Mouse (Mus musculus): ENCODE measurements around the gene Hoxa11.
A peak's percentile ranks its signal among the peaks of the same experiment; 100 is the strongest.

The Hoxa11 gene

DNA sequence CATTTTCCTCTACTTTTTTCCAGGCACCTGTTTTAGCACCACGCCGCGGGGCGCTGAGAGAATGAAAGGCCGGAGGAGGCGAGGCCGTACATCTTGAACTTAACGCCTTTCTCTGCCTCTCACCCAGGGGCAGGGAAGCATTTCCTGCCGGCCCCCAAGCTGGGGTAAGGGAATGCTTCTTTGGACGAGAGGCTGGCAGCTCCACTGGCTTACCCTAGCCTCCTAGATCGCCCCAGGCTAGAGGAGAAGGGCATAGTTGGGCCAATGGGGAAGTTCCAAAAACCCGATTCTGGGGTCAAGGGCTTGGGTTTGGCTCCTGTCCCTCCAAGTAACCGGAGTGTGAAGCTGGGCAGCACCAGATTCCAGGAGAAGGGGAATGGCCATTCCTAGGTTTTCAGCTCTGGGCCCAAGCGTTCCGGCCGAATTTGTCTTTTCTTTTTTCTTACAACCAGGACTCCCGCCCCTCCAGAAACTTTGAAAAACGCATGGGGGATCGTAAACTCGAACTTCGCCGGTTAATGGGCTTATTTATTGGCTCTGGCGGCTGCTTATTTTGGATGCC, 12.5 kb downstream of the Hoxa11 start:
- peak in 1 of 2 experiments; percentile 16 for DNase-seq (ENCODE audit: low spot score in 2 of 2)

DNA sequence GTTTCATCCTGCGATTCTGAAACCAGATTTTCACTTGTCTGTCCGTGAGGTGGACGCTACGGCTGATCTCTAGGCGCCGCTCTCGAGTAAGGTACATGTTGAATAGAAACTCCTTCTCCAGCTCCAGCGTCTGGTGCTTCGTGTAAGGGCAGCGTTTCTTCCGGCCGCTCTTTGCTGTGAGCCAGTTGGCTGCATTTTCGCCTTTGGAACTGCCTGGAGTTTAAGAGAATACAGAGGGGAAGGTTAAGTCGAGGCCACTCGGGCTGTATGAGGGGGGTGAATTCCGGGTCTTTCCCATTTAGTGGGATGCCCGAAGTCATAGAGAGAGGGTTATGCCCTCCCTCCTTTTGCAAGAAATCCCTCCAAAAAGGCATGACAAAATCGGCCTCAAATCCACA, 13.0 kb downstream of the Hoxa11 start:
- DNase-seq (ENCODE audit: low spot score in 2 of 2) = peak in 1 of 2 experiments; percentile 18

DNA sequence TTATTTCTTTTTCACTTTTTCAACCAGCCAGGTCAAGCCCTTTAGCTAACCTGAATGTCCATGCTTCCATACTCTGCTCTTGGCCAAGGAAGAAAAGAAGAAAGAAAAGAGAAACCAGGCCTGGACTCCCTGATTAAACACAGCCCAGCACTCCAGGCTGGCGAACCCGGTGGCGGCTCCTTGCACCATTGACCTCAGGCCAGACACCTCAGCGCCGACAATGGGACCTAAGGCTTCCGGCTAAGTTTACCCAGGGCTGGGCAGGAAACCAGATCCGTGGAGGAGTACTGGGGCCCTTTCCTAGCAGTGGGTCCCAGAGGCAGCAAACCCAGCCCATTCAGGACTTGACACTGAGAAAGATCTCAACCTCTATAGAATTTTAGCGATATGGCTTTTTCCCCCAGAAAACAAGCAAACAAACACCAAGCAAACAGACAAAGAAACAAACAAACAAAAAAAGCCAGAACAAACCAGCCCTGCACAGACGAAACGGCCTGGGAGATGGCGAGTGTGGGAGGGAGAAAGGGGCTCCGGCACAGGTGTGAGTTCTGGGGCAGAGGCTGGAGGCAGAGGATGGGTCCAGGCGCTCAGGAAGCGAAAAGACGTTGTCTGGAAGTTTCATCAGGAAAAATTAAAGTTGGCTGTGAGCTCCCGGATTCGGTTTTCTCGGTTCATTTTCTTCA, 13.6 kb downstream of the Hoxa11 start:
- DNase-seq (ENCODE audit: low spot score in 2 of 2) = peak in 1 of 2 experiments; percentile 15

DNA sequence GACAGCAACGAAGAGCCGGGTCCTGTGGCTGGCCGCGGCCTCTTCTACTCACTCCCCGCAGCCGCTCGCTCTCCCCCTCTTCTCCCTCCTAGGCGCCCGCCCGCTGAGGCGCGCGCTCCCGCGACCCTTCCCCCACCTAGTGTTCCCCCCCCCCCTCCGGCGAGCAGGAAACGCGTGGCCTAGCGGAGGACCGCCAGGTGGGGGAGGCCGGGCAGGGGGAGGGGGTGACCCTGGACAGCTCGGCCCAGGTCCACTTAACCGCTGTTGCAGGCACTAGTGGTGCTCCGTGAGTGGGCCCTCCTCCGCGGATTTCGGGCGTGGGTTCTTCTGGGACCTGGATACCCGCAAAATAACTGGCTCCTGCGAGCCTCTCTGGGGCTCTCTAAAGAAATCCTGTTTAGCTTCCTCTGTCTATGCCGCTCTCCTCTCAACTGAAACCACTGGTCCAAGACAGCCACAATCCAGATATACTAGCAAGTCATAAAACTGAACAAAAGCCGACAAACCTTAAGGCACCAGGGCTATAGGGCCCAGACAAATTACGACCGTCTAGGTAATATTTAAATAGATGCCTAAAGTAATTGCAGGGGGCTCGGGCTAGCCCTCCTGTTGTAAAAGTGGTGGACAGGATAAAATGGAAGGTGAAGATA, 15.0 kb downstream of the Hoxa11 start, which contains the start of gene Hoxa9:
Gene Hoxa9 (minus strand): TSS at position 574 of the 650 bp plus-strand sequence.
- no peak for DNase-seq (ENCODE audit: low spot score in 2 of 2)

DNA sequence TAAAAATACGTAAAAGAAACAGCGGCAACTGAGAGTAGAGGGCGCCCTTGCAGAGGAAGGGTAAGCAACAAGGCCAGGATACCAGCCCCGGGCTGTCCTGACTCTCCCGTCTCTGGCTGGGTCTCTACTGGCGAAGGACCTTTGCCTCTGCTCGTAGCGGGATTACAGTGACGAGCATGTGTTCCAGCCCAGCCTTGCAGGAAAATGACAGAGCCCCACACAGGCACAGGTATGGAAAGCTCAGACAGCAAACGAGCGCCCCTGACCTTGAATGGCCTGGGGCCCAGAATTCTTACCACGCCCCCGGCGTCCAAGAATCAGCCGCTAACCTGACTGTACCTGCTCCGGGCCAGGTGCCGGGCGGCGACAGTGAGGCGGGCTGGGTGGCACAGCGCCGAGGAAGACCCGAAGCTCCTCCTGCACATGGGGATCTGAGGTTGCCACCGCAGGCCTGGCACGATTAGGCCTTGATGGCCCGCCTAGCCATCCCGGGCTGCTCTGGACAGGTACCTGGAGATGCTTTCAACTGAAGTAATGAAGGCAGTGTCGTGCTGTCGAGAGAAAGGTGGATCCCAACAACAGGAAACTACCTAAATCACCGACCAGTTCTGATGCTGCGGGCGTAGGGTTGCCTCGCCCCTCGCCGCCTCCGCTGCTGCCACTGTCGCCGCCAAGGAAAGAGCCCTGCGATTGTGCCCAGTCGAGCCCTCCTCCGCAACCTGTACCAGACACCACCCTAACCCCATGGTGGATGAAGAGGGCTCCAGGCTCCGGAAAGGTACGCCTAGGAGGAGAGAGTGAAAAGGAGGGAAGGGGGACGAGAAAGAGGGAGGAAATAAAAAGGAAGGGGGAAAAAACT, 15.8 kb downstream of the Hoxa11 start:
- no peak for DNase-seq (ENCODE audit: low spot score in 2 of 2)

DNA sequence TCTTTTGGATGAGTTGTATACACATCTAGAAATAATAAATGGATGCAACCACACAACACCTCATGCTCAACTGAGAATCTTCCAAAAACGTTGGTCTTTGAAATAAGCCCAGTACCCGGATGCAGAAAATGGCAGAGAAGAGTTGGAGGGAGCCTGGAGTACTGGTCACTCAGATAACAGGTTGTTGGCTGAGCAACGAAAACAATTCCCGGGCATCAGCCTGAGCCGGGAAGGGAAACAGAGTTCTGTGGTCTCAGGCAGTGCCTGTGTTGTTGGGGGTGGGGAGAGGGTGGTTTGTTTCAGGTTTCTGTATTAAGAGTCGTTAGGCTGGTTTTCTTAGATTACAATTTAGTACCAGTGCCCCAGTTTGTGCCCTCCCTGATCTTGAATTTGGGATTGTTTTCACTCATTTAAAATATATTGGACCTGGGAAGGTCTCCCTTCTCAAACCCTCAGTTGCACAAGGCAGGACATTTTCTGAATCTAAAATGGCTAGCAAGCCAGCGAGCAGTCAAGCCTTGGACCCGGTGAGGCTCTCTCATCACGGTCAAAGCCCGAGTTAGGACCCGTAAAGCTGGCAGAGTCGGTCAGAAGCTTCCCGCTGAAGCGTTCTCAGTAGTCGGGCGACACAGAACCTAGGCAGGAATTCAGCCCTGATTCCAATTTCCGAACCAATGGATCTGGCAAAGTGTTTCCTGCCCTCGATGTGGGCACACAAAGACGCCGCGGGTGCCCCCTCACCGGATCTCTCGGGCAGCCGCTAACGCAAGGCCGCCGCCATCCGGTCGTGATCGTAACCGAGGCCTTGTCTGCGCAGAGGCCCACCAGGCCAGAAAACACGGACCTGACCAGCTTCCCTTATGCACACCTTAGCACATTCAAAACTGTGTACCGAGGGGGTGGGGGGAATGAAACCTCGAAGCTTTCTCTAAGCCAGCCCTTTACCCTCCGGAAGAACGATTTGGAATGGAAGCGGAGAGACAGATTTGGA, 16.8 kb downstream of the Hoxa11 start:
- no peak for DNase-seq (ENCODE audit: low spot score in 2 of 2)

DNA sequence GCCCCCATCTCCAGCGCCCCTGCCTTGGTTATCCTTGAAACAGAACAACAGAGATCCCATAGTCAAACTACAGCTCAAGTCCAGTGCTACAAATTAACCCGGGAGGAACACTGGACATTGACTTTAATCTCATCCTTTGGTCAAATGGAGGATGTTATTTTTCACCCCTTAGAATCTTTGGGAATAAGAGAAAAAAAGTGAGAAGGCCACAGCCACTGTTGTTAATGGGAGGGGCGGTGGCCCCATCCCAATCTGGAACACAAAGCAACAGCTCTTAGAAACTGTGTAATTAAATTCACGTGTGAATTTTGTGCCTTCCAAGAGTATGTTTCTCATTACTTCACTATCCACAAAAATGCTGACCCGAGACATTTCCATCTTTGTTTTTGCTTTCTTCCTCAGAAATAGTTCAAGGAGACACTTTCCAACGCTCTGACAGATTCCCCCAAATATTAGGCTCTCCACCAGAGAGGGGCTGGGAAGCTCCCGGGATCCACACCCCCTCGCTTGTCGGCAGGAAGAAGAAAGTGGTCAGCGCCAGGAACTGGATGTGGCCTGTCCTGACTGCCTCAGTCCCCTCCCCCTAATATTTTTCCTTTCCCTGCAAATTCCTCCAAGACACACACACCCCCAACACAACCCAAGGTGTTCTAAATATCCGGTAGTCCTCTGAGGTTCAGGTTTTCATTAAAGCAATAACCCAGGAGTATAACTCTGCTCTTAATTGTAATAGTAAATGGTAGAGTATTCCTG, 18.0 kb downstream of the Hoxa11 start:
- no peak for DNase-seq (ENCODE audit: low spot score in 2 of 2)

DNA sequence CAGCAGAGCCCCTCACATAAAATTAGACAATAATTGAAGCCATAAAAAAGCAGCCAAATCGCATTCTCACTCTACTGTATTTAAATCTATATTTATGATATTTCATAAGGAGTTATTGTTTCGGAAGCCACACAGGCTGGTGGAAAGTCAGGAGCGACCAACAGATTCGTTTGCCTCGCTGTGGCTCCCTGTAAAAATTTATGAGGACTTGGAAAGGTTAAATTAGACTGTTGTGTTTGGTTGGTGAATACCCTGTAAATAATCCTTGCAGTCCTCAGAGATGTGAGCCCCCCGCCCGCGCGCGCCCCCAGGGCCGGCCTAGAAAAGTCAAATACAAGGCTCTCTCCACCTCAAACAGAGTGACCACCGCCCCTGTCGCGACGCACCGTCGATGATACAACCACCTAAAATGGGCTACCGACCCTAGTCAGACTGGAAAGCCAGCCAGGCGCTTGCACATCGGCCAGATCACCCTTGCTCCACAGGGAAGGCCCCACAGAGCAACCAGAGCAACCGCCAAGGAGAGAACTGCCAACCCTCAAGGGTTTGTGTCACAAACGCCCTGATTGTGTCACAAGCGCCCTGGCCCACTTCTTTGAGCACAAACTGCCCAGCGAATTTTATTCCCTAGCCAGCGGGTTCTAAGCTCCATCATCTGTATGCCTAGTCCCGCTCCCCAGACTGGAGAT, 18.9 kb downstream of the Hoxa11 start:
- DNase-seq (ENCODE audit: low spot score in 2 of 2) = no peak

DNA sequence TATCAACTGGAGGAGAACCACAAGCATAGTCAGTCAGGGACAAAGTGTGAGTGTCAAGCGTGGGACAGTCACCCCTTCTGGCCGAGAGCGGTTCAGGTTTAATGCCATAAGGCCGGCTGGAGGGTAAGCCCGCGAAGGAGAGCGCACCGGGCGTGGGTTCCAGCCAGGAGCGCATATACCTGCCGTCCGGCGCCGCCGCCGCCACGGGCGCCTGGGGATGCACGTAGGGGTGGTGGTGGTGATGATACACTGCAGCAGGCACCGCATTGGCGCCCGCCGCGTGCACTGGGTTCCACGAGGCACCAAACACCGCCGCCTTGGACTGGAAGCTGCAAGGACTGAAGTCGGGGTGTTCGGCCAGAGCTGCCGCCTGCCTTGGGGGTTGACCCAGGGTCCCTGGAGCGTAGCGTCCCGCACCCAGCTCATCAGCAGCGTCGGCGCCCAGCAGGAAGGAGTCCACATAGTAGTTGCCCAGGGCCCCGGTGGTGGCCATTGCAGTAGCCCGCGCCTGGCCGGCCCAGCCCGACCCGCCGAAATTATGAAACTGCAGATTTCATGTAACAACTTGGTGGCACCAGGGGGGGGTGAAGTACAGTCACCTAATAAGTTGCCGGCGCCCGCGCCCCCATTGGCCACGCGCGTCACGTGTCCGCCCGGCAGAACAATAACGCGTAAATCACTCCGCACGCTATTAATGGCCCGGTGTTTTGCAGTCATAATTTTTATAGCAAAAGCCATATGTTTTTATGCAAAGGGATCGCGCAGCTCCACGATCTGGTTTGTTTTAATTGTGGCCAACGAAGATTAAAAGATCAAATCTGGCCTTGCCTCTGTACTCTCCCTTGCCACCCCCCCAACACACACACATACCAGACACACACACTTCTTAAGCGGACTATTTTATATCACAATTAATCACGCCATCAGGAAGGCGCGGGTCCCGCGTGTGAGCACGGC, 19.7 kb downstream of the Hoxa11 start:
- no peak for DNase-seq (ENCODE audit: low spot score in 2 of 2)

DNA sequence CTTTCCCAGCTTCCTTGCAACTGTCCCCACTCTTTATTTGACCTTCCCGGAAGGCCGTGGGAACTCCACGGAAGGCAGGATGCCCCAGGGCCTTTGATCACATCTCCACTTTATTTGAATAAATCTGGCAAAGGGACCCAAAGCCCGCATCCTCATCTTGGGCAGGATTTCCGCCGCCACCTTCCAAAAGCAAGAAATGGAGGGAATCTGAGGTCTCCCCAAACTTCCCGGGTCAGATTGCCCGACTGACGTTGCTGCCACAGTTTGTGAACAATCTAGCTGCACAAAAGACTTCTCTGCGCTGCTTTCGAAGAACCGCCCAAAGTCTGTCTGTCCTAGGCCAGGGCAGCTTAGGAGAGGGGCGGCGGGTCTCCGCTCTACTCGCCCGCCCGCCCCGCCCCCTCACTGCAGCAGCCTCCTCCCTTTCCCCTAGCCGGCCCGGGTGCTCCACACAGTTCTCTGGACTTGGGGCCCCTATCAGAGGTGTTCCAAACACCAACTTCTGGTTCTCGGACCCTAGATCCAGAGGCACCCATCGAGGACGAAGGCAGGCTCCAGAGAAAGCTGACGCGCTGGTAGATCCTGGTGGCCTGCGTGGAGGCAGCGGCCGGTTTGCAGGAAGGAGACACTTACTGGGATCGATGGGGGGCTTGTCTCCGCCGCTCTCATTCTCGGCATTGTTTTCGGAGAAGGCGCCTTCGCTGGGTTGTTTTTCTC, 20.6 kb downstream of the Hoxa11 start:
- DNase-seq (ENCODE audit: low spot score in 2 of 2) = no peak

DNA sequence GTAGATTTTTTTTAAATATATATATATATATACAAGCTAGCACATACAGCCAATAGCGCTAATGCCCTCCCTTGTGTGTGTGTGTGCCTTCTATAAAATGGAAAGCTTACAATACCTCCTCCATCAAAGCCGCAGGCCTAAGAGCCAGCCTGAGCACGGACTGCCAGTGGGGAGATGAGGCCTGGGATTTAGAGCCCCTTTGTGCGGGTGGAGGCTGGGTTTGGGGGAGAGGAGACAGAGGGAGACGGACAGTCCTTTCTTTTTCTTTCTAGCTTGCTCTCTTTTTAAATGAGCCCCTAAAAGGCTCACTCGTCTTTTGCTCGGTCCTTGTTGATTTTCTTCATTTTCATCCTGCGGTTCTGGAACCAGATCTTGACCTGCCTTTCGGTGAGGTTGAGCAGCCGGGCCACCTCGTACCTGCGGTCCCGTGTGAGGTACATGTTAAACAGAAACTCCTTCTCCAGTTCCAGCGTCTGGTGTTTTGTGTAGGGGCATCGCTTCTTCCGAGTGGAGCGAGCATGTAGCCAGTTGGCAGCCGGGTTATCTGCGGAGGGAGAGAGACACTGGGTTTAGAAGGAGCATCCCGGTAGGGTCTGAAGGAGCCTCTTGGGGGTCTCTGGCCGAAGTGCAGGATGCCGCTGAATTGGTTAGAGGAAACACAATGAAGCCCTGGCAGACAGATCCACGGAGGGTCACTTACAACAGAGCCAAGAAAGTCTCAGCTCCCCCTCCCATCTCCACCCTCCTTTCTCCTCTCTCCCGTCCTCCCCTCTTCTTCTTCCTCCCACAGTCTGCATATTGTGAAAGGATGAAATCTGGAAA, 21.5 kb downstream of the Hoxa11 start:
- no peak for DNase-seq (ENCODE audit: low spot score in 2 of 2)

DNA sequence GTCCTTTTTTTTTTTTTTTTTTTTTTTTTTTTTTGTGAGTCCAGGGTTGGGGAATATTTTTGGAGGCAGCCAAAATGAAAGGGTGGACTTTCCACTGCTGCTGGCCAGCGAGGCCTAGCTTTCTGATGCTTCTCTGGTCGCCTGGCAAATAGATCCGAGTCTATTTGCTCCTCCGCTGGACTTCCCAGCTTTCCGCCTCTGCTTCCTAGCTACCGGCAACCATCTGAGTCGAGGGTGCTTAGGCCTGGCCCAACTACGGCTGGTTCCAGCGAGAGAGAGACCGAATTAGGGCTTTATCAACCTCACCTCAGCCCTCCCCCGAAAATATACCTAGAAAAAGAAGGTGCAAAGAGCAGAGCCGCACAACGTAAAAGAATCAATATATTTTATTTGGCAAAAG, 22.9 kb downstream of the Hoxa11 start:
- DNase-seq (ENCODE audit: low spot score in 2 of 2) = no peak

DNA sequence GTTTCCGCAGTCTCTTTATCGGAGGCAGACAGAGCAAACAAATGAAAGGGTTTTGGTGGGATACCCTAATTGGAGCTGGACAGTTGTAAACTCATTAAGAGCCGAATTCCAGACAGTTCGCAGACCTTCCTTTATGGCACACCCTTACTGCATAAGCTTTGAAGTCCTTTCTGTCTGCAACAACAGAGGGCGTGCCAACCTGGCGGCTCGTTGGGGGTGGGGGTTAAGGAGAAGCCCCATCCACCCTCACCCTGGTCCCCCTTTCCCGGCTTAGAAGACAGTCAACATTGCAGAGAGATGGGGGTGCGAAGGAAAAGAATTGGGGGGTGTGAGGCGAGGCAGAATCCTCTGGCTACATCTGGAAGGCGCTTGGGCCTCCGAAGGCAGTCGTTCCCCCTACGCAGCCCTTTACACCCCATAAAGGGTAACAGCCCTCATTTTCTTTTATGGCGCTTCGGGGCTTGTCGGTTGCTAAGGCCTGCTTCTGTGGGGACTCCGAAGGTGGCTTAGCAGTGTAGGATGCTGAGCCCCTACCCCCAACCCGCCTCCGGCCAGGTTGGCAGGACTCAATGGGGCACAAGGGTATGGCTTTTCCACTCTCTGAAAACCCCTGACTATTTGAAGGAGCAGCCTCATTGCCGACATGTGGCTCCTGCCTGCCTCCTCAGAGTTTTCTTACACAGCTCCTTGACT, 23.5 kb downstream of the Hoxa11 start:
- no peak for DNase-seq (ENCODE audit: low spot score in 2 of 2)

DNA sequence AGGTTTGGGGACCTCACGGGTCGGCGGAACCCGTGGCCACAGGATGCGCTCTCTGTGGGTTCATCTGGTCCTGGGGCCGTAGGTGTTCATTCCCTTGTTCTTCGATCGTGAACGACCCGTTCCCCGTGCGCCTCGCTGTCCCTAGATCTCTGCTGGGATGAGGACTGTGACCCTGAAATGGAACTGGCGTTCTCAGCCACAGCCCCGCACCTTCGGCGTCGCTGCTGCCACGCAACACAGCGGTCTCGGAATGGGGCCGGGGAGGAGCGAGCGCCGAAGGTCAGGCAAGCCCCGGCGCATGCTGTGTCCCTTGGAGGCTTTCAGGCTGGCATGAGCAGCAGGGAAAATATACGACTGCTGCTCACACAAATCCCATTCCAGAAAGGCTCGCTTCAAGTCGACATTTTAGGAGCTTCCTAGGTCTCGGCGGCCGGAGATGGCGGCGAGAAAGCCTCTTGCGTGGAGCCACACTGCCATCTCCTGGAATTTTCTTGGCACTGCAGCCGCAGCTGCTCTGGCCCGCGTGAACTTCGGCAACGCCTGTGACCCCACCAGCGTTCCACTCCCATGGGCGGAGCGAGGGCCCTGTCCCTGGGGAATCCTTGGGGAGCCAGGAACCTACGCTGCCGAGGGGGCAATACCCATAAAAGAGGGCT, 24.1 kb downstream of the Hoxa11 start, which contains the start of gene Hoxa7:
Gene Hoxa7 (minus strand): TSS at position 518 of the 656 bp plus-strand sequence.
- peak; percentile 81 to 82 for DNase-seq (ENCODE audit: low spot score in 2 of 2)

DNA sequence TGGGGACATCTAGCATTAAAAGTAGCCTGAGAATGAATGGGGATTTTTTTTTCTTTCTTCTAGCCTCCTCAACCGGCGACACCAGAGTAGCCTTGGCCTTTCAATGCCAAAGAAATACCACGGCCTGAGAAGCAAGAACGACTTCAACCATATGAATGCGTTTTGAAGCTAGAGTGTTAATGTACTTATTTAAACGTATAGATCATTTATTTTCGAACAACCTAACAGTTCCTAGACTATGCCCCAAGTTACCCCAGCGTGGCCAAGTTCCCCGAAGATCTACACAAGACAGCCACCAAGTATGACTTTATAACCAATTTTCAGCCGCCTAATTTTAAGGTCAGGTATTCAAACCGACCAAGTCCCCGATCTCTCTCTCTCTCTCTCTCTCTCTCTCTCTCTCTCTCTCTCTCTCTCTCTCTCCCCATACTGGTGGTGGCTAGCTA, 24.7 kb downstream of the Hoxa11 start:
- no peak for DNase-seq (ENCODE audit: low spot score in 2 of 2)
